Mouse (Mus musculus) mammary gland, adult 2 months (tissue): Measurements from ENCODE around the gene Zkscan16. TPM values are rescaled to one million over a fixed set of nuclear protein-coding genes. Genes with fewer than 3 reads are reported as not detected.

Experiments used
- polyA plus RNA-seq: library from polyadenylated mRNA; depleted of rRNA; stranded (reverse); fragments of >200 nt; gene quantifications from 2 replicates; pipeline ENCODE4 v1.2.3, GENCODE M21; 2012; ENCODE audit warnings: low replicate concordance; rRNA removed

Zkscan16 gene
- polyA plus RNA-seq: not detected in 2 replicates

GRCm38 (mm10) chr4:58943420-58944205 is at the start of gene Zkscan16:
Gene Zkscan16, plus strand, starts transcription at chr4:58943628.

GRCm38 (mm10) chr4:58912629-58913335 is 30.6 kb upstream of the Zkscan16 start, which contains the start of gene Ecpas:
Gene Ecpas, minus strand, starts transcription at chr4:58912749.

GRCm38 (mm10) chr4:58986540-58987190 is 43.2 kb downstream of the Zkscan16 start, which contains the start of gene Ptgr1:
Gene Ptgr1, minus strand, starts transcription at chr4:58987119.

GRCm38 (mm10) chr4:58994762-58995161 is 51.3 kb downstream of the Zkscan16 start, which contains the start of gene Dnajc25:
Gene Dnajc25, plus strand, starts transcription at chr4:58995062.

GRCm38 (mm10) chr4:59002948-59003805 is 59.7 kb downstream of the Zkscan16 start, which contains the start of gene Gm20503:
Gene Gm20503, plus strand, starts transcription at chr4:59003210.

Other genes starting within 250 kb of the Zkscan16 start
- not detected in 2 replicates for gene Olfr267, start 155.9 kb upstream of the Zkscan16 start, polyA plus RNA-seq
- gene Ecpas, start 30.9 kb upstream of the Zkscan16 start, polyA plus RNA-seq: 21.4 and 38.1 TPM in 2 replicates
- gene Ptgr1, start 43.5 kb downstream of the Zkscan16 start, polyA plus RNA-seq: 1.4 and 2.8 TPM in 2 replicates
- 3.6 and 6.2 TPM in 2 replicates for gene Dnajc25, start 51.4 kb downstream of the Zkscan16 start, polyA plus RNA-seq
- 1.1 TPM in 1 of 2 replicates, not detected in the other for gene Gm20503, start 59.6 kb downstream of the Zkscan16 start, polyA plus RNA-seq
- 20.5 and 22.2 TPM in 2 replicates for gene Gng10, start 91.5 kb downstream of the Zkscan16 start, polyA plus RNA-seq
- gene AI481877, start 195.4 kb downstream of the Zkscan16 start, polyA plus RNA-seq: not detected in 2 replicates
- 31.4 and 53.3 TPM in 2 replicates for gene Ugcg, start 245.6 kb downstream of the Zkscan16 start, polyA plus RNA-seq